Mouse (Mus musculus): ENCODE measurements around the gene Tnrc6c.

- TF ChIP-seq CTCF (IDR thresholded peaks at IDR 0.05; ENCODE audit: extremely low read depth, insufficient read depth, insufficient read length, insufficient replicate concordance) (no peak), POLR2A (IDR thresholded peaks at IDR 0.05; ENCODE audit: low read depth, low read length) (no peak)
Measured at GRCm38 (mm10) chr11:117760374-117761119, 106.5 kb downstream of the Tnrc6c start.
